Mouse (Mus musculus): ENCODE results near the gene Rab28.

The Rab28 gene

GRCm38 (mm10) chr5:41708051-41708630 lies at the start of gene Rab28:
TSS of gene Rab28 (minus strand) at chr5:41708157.
- peak; percentile 96 to 98 for DNase-seq

- no peak for DNase-seq
These were observed 49.4 kb upstream of the Rab28 start for GRCm38 (mm10) chr5:41757338-41757737.

- no peak for DNase-seq
These were observed 48.4 kb upstream of the Rab28 start for GRCm38 (mm10) chr5:41756396-41756795.

DNA sequence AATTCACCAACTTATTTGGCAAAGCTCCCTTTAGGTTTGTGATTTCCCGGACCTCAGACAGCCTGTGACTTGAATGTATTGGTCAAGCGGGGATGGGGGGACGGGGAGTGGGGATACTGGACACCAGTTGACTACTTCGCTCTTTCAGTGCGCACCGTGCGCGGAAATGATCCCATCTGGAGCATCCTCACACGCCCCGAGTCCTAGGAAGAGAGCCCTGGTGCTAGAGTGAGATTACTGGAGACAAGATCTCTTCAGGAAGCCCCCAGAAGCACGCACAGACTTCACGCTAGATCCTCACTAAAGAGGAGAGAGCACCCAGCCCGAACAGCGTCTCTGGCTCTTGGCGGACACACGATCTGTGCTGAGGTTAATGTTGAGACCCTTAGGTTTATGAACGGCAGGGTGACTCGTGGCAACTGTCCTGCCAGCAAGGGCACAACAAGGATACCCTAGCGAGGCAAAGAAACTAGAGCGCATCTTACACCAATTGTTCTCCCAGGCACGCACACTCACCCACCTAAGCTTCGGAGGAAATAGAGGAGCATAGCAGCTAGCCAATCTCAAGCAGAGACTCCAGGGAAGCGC lies 47.5 kb upstream of the Rab28 start:
- no peak for DNase-seq

- DNase-seq, result no peak
These were observed 46.9 kb upstream of the Rab28 start for GRCm38 (mm10) chr5:41754836-41755235.

DNA sequence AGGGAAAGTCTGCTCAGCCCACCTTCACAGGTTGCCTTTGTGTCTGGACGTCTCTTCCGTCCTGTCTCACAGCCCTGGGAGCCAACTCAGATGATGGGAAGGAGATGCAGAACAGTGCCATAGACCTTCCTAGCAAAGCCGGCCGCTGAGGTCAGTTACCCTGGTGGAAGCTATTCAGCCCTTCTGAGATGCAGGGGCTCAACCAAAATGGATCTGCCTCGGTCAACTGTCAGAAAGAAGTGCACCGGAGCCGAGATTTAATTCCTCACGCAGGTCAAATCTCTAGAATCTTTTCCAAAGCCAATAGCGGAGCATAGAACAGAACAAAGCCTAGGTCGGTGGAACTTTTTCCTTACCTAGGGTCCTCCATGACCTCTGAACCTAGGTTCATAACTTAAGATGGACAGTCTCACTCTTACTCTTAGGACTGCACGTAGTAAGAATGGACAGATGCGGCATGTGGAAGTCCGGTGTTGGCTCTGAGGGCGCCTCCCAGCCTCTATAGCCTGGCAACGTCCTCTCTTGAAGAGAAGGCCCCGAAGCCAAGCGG lies 46.3 kb upstream of the Rab28 start:
- no peak for DNase-seq

GRCm38 (mm10) chr5:41752721-41753120 lies 44.8 kb upstream of the Rab28 start:
- DNase-seq, result no peak

DNA sequence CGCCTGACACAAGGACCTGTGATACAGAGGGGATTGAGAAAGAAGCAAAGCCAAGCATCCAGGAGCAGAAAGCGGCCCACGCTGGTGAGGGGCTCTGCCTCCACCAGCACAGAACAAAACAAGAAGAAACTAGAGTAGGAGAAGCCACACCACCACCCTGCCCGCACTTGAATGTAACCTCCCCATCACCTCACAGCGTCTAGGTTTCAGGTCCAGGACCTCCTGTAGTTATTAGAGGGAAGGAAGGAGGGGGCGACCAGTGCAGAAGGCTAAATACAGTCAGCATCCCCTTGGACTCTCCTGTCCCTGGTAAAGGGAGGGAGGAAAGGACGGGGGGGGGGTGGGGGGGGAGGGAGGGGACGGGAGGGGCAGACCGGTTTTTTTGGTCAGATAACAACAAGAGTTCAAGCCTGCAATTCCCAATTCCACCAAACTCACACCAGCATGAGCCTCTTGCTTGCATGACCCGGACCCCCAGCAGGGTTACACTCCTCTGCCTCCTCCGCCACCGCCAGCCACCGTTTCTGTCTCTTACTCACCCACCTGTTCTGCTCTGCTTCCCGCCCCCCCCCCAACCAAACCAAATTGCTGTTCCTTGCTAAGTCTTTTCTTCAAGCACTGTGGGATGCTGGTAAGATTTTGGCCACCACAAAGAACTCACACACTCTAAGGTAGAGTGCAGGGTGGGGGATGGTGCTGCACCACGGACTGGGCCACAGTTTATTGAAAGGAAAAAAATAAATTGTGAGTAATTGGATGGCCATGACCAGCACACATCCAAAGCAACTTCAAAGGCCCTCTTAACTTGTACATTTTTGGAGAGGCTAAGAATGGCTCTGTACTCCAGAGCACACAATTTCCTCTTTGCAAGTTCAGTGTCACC lies 37.2 kb upstream of the Rab28 start:
- no peak for DNase-seq

GRCm38 (mm10) chr5:41744234-41744633 lies 36.3 kb upstream of the Rab28 start:
- DNase-seq, result no peak

GRCm38 (mm10) chr5:41738817-41739216 lies 30.9 kb upstream of the Rab28 start:
- DNase-seq, result no peak

GRCm38 (mm10) chr5:41737039-41737438 lies 29.1 kb upstream of the Rab28 start:
- DNase-seq, result no peak

GRCm38 (mm10) chr5:41727017-41727416 lies 19.1 kb upstream of the Rab28 start:
- no peak for DNase-seq

DNA sequence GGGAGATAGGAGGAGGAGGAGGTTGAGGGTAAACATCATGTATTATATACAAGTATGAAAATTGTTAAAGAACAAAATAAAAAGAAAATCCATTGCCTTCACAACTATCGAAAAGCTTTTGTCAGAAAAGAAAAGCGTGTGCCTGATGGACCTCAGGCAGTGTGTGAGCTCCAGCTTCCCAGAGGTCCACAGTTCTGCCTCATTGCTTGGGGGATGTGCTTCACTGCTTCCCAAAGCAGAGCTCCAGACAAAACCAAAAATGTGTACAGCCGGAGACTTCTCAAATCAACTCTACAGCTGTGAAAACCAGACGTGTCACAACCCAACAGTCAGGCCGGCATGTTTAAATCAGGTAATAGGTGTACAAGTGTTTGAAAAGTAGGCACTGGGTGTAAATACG lies 17.6 kb upstream of the Rab28 start:
- no peak for DNase-seq

DNA sequence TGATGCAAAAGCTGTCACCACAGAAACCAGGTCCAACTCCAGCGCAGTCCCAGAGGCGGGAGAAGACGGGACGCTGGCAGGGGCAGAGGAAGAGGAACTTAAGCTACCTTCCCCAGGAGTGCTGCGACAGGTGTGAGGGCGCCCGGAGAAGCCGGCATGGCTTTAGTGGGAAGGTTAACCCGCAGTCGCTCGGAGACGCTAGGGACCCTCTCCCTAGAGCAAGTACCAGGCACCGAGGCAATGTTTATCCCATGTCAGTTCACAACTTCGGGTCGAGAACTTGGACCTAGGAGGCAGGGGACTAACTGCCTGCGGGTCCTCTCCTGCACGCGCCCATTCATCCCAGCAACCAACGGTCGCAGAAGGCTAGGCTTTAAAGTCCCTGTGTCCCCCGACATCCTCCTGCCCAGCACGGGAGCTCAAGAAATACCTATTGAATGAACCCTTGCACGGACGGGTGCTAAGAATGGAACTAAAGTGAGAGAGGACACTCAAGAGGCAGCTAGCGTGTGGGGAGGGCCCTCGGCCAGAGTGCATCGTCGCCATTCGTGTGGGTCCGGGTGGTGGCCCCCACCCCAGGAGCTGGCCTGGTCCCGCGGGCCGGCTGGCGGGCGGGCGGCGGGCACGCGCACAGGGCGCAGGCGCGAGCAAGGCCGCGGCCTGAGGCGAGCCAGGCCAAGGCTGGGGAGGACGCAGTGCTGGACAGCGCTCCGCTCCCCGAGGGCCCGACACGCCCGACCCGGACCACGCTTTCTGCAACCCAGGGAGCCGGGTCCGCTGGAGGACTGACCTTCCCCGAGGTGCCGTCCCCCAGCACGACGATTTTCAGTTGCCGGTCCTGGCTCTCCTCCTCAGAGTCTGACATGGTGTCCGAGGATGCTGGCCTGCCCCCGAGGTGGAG lies 592 bp downstream of the Rab28 start:
- DNase-seq, result peak; percentile 3 to 19

GRCm38 (mm10) chr5:41706777-41707114 lies 1.2 kb downstream of the Rab28 start:
- DNase-seq, result no peak

DNA sequence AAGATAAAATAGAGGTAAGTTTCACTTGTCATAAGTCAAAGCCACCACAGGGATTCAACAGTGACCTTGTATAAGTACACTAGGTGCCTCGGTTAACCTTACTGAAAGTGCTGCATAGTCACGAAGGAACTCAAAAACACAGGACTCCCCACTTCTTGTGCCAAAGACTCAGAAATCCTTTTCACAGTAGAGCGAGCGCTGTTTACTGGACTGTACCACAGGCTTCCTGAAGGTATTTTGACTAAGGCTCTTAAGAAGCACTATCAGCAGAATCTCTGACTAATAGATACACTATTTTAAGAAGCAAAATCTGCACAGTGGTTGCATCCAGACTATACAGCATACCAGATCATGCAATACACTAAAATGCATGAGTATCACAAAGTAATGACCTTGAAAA lies 6.9 kb downstream of the Rab28 start:
- peak in 1 of 2 experiments; percentile 8 for DNase-seq

GRCm38 (mm10) chr5:41697958-41698357 lies 10.0 kb downstream of the Rab28 start:
- no peak for DNase-seq

GRCm38 (mm10) chr5:41685016-41685415 lies 22.9 kb downstream of the Rab28 start:
- no peak for DNase-seq

DNA sequence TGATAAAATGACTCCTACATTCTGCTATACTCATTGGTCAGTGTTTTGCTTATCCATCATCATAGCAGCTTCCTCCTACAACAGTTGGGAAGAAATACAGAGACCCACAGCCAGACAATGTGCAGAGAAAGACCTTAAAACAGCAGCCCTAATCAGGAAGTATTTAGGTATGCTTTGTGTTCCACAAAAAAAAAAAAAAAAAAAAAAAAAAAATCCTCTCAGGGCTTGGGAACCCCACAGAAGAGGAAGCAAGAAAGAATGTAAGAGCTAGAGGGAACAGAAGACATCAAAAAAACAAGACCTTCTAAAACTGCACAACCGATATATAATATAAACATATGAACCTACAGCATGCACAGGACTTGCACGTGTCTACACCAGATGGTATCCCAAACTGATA lies 24.0 kb downstream of the Rab28 start:
- DNase-seq, result no peak

DNA sequence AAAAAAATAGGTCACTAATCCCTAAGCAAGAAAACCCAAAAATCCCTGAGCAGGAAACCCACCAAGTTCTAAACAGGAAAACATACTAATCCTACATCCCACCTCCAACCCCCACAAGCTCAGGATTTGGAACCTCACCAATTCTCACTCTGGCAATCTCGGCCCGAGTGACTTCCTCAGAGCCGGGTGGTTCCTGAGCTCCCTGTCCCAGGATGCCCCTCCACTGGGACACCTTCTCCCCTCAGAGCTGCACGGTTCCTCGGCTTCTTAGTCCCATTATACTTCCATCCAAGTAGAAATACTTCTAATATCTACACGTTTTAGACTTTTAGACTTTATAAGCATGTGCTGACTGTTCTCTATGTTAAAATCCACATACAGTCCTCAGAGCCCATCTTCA lies 41.9 kb downstream of the Rab28 start:
- DNase-seq, result no peak

- no peak for DNase-seq
These were observed 71.2 kb downstream of the Rab28 start for GRCm38 (mm10) chr5:41636793-41637192.

DNA sequence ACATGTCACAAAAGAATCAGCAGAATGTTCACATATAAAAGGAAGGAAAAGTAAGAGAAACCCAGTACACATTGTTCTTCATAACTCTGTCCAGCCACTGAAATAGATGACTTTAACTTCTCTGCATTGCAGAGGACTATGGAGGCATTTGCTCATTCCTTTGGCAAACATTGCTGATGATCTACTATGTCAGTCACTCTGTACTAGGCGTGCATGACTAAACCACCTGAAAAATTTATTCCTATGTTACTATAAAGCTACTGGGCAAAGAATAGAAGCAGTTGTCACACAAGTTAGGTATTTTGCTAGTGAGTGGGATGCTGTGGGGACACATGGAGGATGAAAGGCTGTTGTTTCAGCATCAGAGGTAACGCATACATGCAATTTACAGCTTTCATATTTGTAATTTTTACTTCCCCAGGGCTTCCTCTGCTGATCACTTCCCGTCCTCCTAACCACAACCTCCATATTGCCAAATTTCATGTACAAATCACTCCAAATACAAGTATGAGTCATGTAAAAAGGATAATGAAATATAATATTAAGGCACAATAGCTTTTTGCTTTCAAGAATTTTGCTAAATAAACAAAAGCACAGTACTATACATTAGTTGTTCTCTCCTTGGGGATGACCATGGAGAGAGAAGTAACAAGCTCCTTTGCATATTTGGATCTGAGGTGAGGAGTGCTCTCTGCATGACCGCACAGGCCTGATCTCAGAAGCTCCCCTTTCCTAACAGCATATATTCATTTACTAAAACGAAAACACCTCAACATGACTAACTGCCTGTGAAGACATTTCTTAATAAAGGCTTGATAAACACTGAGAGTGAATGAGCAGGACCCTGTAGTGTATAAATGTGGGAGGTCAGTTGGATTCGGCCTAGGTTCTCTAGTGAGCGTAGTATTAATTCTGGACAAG lies 80.5 kb downstream of the Rab28 start:
- peak in 1 of 2 experiments; percentile 4 for DNase-seq
